Mouse (Mus musculus): ENCODE measurements around the gene Nasp.
"Not testable (repeated sequence)": the region's sequence is repeated elsewhere in the genome, so short reads cannot be mapped to it uniquely, and the experiment has no call there.

GRCm38 (mm10) chr4:116659916-116660315 is 32.2 kb upstream of the Nasp start:
- TF ChIP-seq CTCF (IDR thresholded peaks at IDR 0.05; ENCODE audit: extremely low read depth, insufficient read depth, insufficient read length, insufficient replicate concordance); POLR2A (IDR thresholded peaks at IDR 0.05; ENCODE audit: low read depth, low read length): not testable (repeated sequence)
